Mouse (Mus musculus) spleen, adult 10 weeks (tissue): ENCODE data around the gene Diexf. TPM values are rescaled to one million over a fixed set of nuclear protein-coding genes. Genes with fewer than 3 reads are reported as not detected.

Source experiments
- polyA plus RNA-seq: library from polyadenylated mRNA; stranded (reverse); fragments of 350-450 nt; fragmentation: Illumina TruSeq; extraction: RNeasy Lipid Tissue Mini Kit (QIAGEN cat#74804); gene quantifications from one replicate; pipeline ENCODE4 v1.2.3, GENCODE M21; 2015; ENCODE audit warnings: low replicate concordance; ENCODE audit not compliant: insufficient read depth

The Diexf gene
- 27.8 TPM for polyA plus RNA-seq

DNA sequence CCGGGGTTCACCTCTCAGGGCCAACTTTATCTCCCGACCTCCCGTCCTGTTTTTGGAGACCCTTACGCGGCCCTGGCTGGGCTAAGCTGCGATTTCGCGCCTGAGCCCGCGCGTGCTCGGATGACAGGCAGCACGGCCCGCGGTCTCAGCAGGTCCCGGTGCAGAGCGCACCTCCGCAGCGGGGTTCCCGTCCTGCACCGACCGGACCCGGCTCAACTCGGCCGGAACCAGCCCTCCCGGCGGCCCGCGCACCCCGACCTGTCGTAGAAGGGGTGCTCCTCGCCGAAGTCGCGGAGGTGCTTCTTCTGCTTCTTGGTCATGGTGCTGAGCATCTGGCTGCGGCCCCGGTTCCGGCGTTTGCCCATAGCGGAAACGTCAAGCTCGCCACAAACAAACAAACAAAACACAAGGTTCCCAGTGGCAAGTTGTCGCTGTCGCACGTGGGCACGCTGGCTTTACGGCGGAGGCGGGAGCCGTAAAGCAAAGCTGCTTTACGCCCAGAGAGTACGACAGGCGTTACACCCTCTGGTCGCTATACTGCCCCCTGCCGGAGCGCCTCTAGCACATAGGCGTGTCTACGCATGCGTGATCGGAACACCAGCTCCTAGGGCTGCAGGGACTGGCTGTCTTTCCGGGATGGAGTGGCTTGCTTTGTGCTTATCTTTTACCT lies at the start of gene Diexf:
TSS of gene Diexf (minus strand) at position 487 of the 670 bp plus-strand sequence.

GRCm38 (mm10) chr1:193167746-193168145 lies 37.7 kb upstream of the Diexf start, which contains the start of gene A130010J15Rik:
TSS of gene A130010J15Rik (plus strand) at chr1:193168046.

GRCm38 (mm10) chr1:193152872-193153271 lies 22.8 kb upstream of the Diexf start, which contains the start of gene Irf6:
TSS of gene Irf6 (plus strand) at chr1:193153111.

Other genes with a start within 250 kb of the Diexf start
- 0.07 TPM for gene Syt14, start 94.5 kb downstream of the Diexf start, polyA plus RNA-seq
- gene Irf6, start 22.8 kb upstream of the Diexf start, polyA plus RNA-seq: 2.0 TPM
- gene A130010J15Rik, start 37.8 kb upstream of the Diexf start, polyA plus RNA-seq: 9.6 TPM
- 319 TPM for gene Traf3ip3, start 71.4 kb upstream of the Diexf start, polyA plus RNA-seq
- gene Lamb3, start 77.4 kb upstream of the Diexf start, polyA plus RNA-seq: 25.5 TPM
- 93.3 TPM for gene Hsd11b1, start 133.8 kb upstream of the Diexf start, polyA plus RNA-seq
- 6.3 TPM for gene G0s2, start 142.9 kb upstream of the Diexf start, polyA plus RNA-seq
- 0.26 TPM for gene Camk1g, start 240.0 kb upstream of the Diexf start, polyA plus RNA-seq